Mouse (Mus musculus) cerebellum, postnatal 25 days (tissue): ENCODE measurements around the gene Apoc4.

Experiments used
- DNase-seq, 2 experiments: peaks; one replicate each; pipeline ENCODE4 v3.0.0; 2021; ENCODE audit warnings: mixed read lengths in 2 of 2

Apoc4 gene

DNA sequence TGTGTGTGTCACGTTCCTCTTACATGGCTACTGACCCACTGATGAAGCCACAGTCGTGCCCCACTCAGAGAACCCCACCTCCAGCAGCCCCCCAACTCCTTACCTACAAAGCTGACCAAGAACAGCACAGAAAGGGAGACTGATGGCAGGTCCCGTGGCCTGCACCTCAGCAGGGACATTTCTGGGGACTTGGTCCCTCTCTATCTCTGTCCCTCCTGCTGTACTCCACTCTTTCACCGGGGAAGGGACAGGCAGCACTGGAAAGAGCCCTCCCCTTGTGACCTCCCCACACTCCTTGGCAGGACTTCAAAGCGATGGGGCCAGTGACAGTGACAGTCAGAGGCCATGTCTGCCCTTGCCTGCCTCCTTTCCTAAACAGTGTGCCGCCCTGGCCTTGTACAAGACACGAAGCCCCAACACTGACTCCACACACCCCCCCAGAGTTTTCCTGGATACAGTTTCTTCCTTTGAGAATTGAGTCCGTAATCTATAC is at the start of gene Apoc4, which contains the start of gene Gm44805:
Apoc4 (minus strand) TSS at position 278 of the 493 bp plus-strand sequence.
Gm44805 (minus strand) TSS at position 222 of the 493 bp plus-strand sequence.
- DNase-seq = no peak

GRCm38 (mm10) chr7:19726541-19726940 is 45.3 kb upstream of the Apoc4 start:
- no peak for DNase-seq

- DNase-seq = no peak
These were observed 42.9 kb upstream of the Apoc4 start for GRCm38 (mm10) chr7:19724167-19724566.

DNA sequence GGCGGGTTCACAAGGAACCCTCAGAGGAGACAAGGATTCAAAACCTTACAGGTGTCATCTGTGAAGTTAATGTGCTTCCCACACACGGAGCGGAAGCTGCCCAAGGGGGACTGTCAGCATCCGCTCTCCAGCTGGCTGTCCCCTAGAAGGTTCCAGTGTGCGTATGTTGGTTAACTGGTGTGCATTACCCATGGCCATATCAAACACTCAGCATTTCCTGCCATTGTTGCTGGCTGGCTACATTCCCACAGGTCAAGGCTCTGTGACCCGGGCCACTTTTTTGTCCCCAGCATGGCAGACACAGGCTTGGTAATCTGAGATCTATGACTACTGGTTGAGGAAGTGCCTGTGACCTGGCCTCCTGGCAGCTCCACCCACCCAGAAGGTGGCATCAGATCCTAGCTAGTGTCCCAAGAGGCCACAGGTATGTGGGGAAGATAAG is 41.5 kb upstream of the Apoc4 start:
- no peak for DNase-seq

GRCm38 (mm10) chr7:19719200-19719599 is 37.9 kb upstream of the Apoc4 start:
- DNase-seq = no peak

GRCm38 (mm10) chr7:19718297-19718952 is 37.1 kb upstream of the Apoc4 start:
- DNase-seq = no peak

DNA sequence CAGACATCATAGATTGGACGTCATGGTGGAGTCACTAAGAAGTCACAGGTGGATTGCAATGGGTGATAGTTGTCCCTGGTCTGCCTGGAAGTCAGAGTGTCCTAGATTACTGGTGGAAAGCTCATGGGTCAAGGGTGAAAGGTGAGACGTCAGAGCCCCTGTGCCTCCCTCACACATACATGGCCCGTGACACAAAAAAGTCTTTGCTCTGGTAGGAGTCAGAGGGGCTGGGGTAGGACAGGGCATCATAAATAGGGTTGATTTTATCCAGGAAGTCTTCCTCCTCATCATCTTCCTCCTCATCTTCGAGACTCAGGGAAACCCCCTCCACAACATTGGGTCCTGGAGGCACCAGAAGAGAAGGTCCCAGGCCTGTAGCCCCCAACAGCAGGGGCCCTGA is 36.1 kb upstream of the Apoc4 start:
- DNase-seq = no peak

- no peak for DNase-seq
These were observed 35.5 kb upstream of the Apoc4 start for GRCm38 (mm10) chr7:19716822-19717221.

DNA sequence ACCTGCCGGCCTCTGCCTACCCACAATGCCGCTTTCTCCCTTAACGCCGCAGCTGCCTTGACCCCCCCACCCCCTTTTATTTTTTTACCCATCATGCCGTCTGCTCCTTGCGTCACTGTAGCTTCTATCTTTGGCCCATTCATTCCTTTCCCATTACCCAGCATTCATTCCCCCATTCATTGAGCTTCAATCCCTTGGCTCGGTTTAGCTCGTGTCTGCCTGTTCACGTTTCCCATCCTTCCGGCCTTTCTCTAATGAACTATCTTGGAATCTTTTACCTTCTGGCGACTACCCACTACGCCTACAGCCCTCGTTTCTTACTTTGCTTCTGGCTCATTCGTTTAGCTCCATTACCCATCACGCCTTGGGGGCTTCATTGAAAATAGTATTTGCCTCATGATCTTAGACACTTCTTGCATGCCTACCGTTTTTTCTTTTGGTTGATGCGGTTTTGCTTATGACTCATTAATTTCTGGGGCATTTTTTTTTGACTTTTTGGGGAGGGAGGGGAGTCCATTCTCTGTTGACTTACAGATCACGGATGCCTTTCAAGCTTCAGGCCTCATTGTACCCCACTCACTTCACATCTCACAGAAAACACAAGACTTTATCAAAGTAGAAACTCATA is 34.9 kb upstream of the Apoc4 start:
- DNase-seq = no peak

DNA sequence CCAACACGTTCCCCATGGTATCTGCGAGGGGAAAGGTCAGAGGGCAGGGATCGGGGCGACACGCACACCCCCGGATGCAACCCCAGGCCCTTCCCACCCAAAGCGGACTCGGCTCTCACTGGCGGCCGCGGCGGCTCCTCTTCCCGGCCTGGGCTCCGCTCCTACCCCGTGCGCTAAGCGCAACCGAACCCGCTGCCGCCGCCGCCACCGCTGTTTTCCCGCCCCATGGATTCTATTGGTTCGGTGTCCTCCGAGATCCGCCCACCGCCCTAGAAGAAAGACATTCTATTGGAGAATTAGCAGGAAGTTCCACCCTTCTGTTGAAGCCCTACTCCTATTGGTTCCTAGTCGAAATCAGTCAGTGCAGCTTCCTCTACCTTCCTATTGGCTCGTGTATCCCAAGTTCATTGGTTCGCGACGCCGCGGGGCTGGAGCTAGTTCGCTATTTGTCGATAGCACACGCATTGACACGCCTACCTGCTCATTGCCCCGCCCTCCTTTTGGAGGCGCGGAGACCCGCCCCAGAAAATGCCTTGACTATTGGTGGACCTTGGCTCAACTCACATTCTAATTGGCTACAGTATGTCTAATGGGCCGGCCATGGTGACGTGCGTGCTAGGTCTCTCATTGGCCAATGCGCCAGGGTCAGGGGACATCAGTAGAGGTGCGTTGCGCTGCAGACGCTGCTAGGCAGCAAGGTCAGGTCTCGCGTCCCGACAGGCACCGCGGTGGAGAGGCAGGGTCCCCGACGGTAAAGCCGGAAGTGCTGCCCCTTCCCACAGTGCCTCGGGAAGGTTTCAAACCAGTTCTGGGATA is 34.2 kb upstream of the Apoc4 start, which contains the start of gene Tomm40:
Tomm40 (minus strand) TSS at position 200 of the 816 bp plus-strand sequence.
- peak; percentile 97 to 99 for DNase-seq

- DNase-seq = no peak
These were observed 33.6 kb upstream of the Apoc4 start for GRCm38 (mm10) chr7:19714836-19715235.

DNA sequence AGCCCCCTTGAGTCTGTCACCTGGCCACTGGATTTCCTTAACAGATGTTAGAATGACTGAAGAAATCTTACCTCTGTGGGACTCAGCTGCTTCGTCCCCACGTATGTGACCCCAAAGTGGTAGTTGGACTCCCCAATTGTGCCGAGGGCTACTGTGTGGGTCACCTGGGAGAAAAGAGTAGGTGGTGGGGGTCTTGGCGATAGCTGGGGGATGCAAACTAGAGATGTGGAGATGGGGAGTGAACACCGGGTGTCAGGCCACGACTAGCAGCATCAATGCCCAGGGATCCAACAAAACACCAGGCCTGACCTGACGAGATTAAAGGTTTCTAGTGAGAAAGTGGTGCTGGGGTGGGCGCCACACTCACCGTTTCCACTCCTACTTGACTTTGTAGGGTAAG is 32.3 kb upstream of the Apoc4 start:
- DNase-seq = no peak

- peak; percentile 47 to 50 for DNase-seq
These were observed 31.9 kb upstream of the Apoc4 start for GRCm38 (mm10) chr7:19713196-19713595.

DNA sequence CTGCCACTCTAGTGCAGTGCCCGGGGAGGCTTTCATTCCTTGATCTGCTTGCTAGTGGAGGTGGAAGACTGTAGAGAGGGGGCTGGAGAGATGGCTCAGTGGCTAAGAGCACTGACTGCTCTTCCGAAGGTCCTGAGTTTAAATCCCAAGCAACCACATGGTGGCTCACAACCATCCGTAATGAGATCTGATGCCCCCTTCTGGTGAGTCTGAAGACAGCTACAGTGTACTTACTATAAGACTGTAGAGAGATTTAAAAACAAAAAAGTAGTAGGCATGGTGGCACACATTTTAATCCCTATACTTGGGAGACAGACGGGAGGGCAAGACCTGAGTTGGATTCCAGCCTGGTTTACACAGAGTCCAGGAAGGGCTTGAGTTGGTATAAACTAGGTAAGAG is 31.1 kb upstream of the Apoc4 start:
- no peak for DNase-seq

DNA sequence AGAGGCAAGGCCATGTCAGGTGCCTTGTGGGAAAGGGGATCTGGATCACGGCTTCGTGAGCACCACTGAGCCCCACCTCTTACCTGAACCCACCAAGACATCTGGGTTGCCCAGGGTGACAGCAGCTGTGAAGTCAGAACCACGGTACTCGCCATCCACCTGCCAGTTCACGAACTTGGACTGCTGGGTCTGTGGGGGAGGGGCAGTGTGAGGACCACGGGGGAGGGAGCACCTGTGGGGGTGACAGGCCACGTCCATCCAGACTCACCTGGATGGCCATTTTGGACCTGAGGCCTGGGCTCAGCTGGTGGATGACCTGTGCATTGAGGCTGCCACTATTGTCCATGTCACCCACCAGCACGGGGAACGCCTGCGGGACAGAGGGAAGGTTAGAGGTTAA is 29.4 kb upstream of the Apoc4 start:
- DNase-seq = no peak

- DNase-seq = no peak
These were observed 24.0 kb upstream of the Apoc4 start for GRCm38 (mm10) chr7:19705271-19705670.

- DNase-seq = no peak
These were observed 23.2 kb upstream of the Apoc4 start for GRCm38 (mm10) chr7:19704475-19704874.

GRCm38 (mm10) chr7:19702859-19703555 is 21.7 kb upstream of the Apoc4 start:
- DNase-seq = no peak

DNA sequence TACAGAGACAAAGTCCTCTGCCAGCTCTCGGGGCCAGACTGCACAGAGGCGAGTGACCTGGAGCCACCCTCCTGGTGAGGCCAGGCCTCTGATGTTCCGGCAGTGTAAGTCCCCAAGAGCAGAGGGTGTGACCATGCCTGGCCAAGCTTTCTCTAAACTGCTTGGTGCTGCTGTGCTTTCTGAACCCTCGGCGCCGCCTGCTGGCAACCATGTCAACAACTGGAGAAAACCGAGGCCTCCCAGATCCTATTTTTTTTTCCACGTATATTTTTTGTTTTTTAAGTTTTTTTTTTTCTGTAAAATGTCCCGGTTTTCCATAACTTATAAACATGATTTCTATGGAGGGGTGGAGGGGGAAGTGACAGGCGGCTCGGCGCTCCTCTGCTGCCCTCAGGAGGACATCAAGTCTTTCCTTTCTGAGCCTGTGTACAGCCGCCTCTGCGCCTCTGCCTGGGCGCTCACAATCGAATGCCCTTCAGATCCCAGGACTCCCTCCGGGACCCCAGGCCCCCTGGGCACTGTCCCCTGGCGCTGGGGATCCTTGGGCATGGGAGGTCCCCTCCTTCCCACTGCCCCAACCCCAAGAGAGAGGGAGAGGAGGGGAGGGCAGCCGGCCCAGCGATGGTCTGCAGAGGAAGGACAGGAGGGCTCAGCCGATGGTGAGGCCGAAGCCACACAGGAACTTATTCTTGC is 19.9 kb upstream of the Apoc4 start:
- peak; percentile 41 to 68 for DNase-seq

DNA sequence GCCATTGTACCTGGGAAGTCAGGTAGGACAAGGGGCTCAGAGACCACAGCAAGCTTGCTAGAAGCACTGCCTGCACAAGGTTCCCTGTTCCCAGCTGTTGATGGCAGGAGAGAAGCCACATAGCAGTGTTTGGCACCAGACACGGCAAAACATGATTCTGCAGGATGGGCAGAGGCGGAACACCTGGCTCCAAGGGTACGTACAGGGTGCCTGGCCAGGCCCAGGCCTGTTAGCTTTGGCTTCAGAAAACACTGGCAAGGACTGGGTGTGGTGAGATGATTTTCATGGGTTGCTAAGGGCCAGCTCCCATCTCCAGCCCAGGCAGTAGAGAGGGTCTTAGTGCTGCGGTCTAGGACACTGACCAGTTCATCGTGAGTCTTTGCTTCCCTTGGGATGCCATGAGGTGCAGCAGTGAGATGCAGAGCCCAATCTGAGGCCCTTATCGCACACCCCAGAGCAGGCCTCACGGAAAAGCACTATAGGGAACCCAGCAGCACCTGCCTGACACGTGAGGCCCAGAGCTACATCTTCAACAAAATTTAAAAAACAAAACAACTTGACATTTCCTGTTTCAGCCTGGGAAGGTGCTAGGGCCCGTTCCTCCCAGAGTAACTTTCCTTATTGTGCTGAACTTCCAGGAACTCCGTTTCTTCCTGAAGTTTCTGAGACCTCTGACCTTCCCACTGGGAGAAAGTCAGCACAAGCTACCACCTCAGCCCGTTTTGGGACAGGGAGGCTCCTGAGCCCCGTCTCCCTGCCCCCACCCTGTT is 19.2 kb upstream of the Apoc4 start:
- no peak for DNase-seq

GRCm38 (mm10) chr7:19699827-19700148 is 18.5 kb upstream of the Apoc4 start:
- DNase-seq = no peak
